Mouse (Mus musculus): ENCODE measurements around the gene Pfas. TPM values are rescaled to one million over a fixed set of nuclear protein-coding genes. Genes with fewer than 3 reads are reported as not detected.
"Not testable (repeated sequence)": the region's sequence is repeated elsewhere in the genome, so short reads cannot be mapped to it uniquely, and the experiment has no call there.

Gene Pfas
- polyA plus RNA-seq, 1 experiment from 2014 or later: 31.8 TPM

DNA sequence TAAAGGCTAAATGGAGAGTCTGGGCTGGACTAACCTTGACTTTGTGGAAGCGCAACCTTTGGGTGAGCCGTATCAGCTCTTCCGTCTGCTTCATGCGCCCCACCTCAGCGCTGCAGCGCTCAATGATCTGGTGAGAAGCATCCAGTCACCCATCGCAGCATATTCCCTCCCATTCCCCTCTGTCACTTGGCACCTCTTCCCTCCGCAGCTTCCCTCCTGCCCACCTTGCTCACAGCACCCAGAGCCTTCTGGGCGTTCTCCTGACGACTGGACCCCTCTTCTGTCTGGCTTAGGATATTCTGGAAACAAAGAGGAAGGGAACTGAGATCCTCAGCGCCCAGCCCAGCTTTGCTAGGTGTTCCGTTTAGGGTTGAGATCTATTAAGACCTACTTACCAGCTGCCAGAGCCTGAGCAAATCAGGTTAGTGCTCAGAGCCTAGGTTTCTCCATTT is 60.7 kb downstream of the Pfas start:
- Histone ChIP-seq H3K27ac (ENCODE audit: low read depth, low read length) (no peak overlapping the region), H3K9ac (ENCODE audit: low read depth, low read length) (no peak overlapping the region), H3K4me1 (replicated peaks; ENCODE audit: control insufficient read depth, insufficient read depth, low read length) (no peaks in the 10 kb centered on the region), H3K9me3 (ENCODE audit: control insufficient read depth, low read length) (no peaks in the 10 kb centered on the region), H3K4me3 (ENCODE audit: low read depth, low read length) (peak overlapping the region; percentile 6; the same call in 1 of the 2 replicates), H3K27me3 (ENCODE audit: control insufficient read depth, insufficient read depth, low read length) (peaks cover 12% of the 10 kb centered on the region), H3K36me3 (ENCODE audit: control insufficient read depth, insufficient read depth, low read length) (no peaks in the 10 kb centered on the region), H3K4me2 (replicated peaks; ENCODE audit: low read depth, low read length) (peak overlapping the region; percentile 26)
- 6% methylated on average over 12 of the region's 12 CpGs for WGBS
- ATAC-seq (ENCODE audit: low FRiP score) (no peak), DNase-seq (ENCODE audit: low spot score) (peak; percentile 32)

DNA sequence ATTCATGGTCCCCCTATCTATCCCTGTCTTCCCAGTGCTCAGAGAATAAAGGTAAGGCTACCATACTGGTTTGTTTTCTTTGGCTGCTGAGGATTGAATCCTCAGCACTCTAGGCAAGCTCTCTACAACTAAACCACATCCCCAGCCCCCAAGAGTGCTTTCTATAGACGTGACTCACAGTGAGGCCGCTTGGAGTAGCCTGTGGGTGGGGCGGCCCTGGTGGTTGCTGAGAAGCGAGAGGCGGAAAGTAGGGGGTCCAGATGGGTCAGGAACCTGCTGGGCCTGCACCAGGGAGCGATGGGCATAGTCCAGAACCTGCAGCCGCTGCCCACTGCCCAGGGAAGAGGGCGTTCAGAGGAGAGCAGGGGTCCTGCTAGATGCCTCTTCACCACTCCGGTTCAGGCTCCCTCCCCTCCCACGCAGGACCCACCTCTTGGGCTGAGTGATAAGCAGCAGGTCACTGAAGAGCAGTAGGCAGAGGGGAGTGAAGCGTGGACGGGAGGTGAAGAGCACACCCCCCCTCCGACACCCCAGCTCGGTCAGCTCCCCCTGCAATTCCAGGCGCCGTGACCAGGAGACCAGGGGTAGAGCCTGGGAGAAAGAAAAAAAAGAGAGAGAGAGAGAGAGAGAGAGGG is 61.3 kb downstream of the Pfas start:
- peak overlapping the region; percentile 13; the same call in 1 of the 2 replicates for H3K4me3 ChIP-seq (ENCODE audit: low read depth, low read length)
- H3K9me3 ChIP-seq (ENCODE audit: control insufficient read depth, low read length): no peaks in the 10 kb centered on the region
- no peak for ATAC-seq (ENCODE audit: low FRiP score)
- 10% methylated on average over 13 of the region's 16 CpGs for WGBS
- H3K9ac ChIP-seq (ENCODE audit: low read depth, low read length): no peak overlapping the region
- peak overlapping the region; percentile 7; the same call in 1 of the 2 replicates for H3K4me2 ChIP-seq (replicated peaks; ENCODE audit: low read depth, low read length)
- no peaks in the 10 kb centered on the region for H3K36me3 ChIP-seq (ENCODE audit: control insufficient read depth, insufficient read depth, low read length)
- no peak for DNase-seq (ENCODE audit: low spot score)
- H3K27ac ChIP-seq (ENCODE audit: low read depth, low read length): no peak overlapping the region
- H3K4me1 ChIP-seq (replicated peaks; ENCODE audit: control insufficient read depth, insufficient read depth, low read length): no peaks in the 10 kb centered on the region
- peaks cover 12% of the 10 kb centered on the region for H3K27me3 ChIP-seq (ENCODE audit: control insufficient read depth, insufficient read depth, low read length)

DNA sequence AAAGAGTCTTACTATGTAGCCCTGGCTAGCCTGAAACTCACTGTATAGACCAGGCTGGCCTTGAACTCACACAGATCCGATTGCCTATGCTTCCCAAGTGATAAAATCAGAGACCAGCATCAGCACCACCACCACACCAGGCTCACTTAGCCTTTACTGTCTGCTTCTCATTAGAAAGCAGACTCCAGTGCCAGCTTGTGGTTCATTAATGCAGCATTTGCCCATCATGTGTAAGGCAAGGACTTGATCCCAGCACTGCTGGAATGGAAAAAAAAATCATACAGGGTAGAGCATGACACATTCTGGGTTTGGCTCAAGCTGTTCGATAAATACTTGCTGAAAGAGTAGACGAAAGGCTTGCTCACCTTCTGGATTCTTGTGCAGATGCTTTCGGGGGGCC is 62.3 kb downstream of the Pfas start:
- ATAC-seq (ENCODE audit: low FRiP score): no peak
- H3K36me3 ChIP-seq (ENCODE audit: control insufficient read depth, insufficient read depth, low read length): no peaks in the 10 kb centered on the region
- peaks cover 7% of the 10 kb centered on the region for H3K27me3 ChIP-seq (ENCODE audit: control insufficient read depth, insufficient read depth, low read length)
- no peaks in the 10 kb centered on the region for H3K9me3 ChIP-seq (ENCODE audit: control insufficient read depth, low read length)
- H3K9ac ChIP-seq (ENCODE audit: low read depth, low read length): no peak overlapping the region
- no peak overlapping the region for H3K4me3 ChIP-seq (ENCODE audit: low read depth, low read length)
- no peak for DNase-seq (ENCODE audit: low spot score)
- H3K4me1 ChIP-seq (replicated peaks; ENCODE audit: control insufficient read depth, insufficient read depth, low read length): no peaks in the 10 kb centered on the region
- H3K27ac ChIP-seq (ENCODE audit: low read depth, low read length): no peak overlapping the region
- WGBS: 90% methylated on average over 4 of the region's 4 CpGs
- H3K4me2 ChIP-seq (replicated peaks; ENCODE audit: low read depth, low read length): no peak overlapping the region

DNA sequence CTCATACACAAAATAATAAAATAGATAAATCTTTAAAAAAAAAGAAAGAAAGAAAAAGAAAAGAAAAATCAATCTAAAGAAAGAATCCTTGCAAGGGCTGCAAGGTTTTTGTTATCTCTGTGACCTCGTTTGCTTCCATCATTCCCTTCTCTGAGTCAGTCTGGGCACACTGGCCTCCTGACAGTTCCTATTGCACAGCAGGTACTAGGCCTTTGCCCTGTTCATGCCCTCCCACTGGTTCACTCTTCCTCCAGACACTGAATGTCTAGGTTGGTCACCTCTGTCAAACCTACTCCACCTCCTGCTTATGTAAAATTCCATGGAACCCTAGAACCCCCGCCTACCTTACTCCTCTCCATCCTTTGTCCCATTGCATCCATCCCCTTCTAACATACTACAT is 63.0 kb downstream of the Pfas start:
- Histone ChIP-seq H3K36me3 (ENCODE audit: control insufficient read depth, insufficient read depth, low read length) (no peaks in the 10 kb centered on the region), H3K27ac (ENCODE audit: low read depth, low read length) (no peak overlapping the region), H3K27me3 (ENCODE audit: control insufficient read depth, insufficient read depth, low read length) (peaks cover 7% of the 10 kb centered on the region), H3K4me2 (replicated peaks; ENCODE audit: low read depth, low read length) (no peak overlapping the region), H3K4me1 (replicated peaks; ENCODE audit: control insufficient read depth, insufficient read depth, low read length) (no peaks in the 10 kb centered on the region), H3K4me3 (ENCODE audit: low read depth, low read length) (no peak overlapping the region), H3K9me3 (ENCODE audit: control insufficient read depth, low read length) (no peaks in the 10 kb centered on the region), H3K9ac (ENCODE audit: low read depth, low read length) (no peak overlapping the region)
- WGBS: 84% methylated on average over 2 of the region's 2 CpGs
- no peak for ATAC-seq (ENCODE audit: low FRiP score)
- no peak for DNase-seq (ENCODE audit: low spot score)

DNA sequence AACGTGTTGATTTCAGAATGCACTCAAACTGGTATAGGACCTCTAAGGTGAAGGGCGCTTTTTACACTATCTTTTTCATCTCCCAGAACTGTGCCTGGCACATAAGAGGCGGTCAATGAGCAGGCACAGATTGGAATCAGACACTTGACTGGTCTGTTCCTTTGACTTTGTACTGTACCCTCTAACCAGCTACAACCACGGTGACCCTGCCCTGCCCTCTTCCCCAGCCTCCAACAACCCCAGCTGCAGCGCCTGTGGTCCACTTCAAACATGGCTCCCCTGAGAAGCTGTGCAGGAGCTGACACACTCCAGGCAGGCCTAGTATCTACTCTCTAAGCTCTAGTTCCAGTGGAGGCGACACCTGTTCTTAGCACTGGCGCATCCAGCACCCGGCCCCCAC is 65.5 kb downstream of the Pfas start:
- no peak overlapping the region for H3K4me3 ChIP-seq (ENCODE audit: low read depth, low read length)
- H3K4me2 ChIP-seq (replicated peaks; ENCODE audit: low read depth, low read length): no peak overlapping the region
- no peaks in the 10 kb centered on the region for H3K36me3 ChIP-seq (ENCODE audit: control insufficient read depth, insufficient read depth, low read length)
- H3K9me3 ChIP-seq (ENCODE audit: control insufficient read depth, low read length): no peaks in the 10 kb centered on the region
- DNase-seq (ENCODE audit: low spot score) (no peak), ATAC-seq (ENCODE audit: low FRiP score) (no peak)
- no peak overlapping the region for H3K9ac ChIP-seq (ENCODE audit: low read depth, low read length)
- H3K27me3 ChIP-seq (ENCODE audit: control insufficient read depth, insufficient read depth, low read length): peaks cover 6% of the 10 kb centered on the region
- H3K27ac ChIP-seq (ENCODE audit: low read depth, low read length): no peak overlapping the region
- 87% methylated on average over 8 of the region's 8 CpGs for WGBS
- no peaks in the 10 kb centered on the region for H3K4me1 ChIP-seq (replicated peaks; ENCODE audit: control insufficient read depth, insufficient read depth, low read length)

DNA sequence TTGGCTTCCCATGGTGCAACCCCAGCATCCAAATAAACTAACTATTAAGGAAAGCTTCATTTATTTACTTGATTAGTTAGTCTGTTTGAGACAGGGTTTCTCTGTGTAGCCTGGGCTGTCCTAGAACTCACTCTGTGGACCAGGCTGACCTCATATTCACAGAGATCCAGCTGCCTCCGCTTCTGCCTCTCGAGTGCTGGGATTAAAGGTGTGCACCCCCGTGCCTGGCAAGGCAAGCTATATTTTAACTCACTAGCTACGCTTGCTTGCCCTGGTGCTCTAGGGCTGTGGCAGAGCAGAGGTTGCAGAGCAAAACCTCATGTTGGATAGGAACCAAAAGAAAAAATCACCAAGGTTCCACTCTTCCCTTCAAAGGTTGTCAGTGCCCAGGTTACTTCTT is 67.7 kb downstream of the Pfas start:
- H3K4me1 ChIP-seq (replicated peaks; ENCODE audit: control insufficient read depth, insufficient read depth, low read length): no peaks in the 10 kb centered on the region
- peak overlapping the region; percentile 61; the same call in 1 of the 2 replicates for H3K9ac ChIP-seq (ENCODE audit: low read depth, low read length)
- DNase-seq (ENCODE audit: low spot score) (no peak), ATAC-seq (ENCODE audit: low FRiP score) (no peak)
- no peaks in the 10 kb centered on the region for H3K27me3 ChIP-seq (ENCODE audit: control insufficient read depth, insufficient read depth, low read length)
- no peak overlapping the region for H3K27ac ChIP-seq (ENCODE audit: low read depth, low read length)
- WGBS: 70% methylated on average over 4 of the region's 4 CpGs
- peak overlapping the region; percentile 39 for H3K4me3 ChIP-seq (ENCODE audit: low read depth, low read length)
- H3K4me2 ChIP-seq (replicated peaks; ENCODE audit: low read depth, low read length): peak overlapping the region; percentile 54
- H3K9me3 ChIP-seq (ENCODE audit: control insufficient read depth, low read length): no peaks in the 10 kb centered on the region
- H3K36me3 ChIP-seq (ENCODE audit: control insufficient read depth, insufficient read depth, low read length): no peaks in the 10 kb centered on the region

DNA sequence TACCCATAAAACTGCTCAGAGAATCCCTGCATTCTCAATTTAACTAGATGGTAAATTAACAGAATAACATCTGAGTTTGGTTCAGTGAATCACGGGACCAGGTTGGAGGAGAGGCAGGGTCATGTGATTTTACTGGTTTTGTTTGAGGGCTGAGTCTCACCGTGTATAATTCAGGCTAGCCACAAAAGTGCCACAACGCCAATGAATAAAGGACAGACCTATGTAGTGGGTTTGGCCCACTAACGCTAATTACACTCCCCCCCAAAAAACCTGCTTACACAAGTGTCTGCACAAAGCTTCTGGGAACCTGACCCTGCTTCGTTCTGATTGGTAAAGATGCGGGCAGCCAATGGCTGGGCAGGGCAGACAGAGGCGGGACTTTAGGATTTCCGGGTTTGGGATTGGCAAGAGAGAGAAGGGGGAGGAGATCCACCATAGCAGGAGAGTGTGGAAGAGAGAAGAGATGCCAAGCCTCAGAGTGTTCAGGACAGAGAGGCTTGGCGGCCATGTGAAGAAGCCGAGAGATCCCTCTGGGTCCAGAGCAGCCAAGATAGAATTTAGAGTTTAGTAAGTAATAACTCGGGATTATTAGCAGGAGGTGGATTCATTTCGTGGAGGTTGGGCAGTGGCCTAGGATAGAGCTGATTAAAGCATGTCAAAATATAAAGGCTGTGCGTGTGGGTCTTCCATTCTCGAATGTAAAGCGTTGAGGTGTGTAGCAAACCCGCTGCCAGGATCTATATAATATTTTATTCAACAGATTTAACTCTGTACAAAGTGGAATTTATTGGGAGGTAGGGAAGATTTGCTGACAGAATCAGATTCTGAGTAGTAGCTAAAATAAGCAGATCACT is 68.6 kb downstream of the Pfas start:
- no peaks in the 10 kb centered on the region for H3K27me3 ChIP-seq (ENCODE audit: control insufficient read depth, insufficient read depth, low read length)
- DNase-seq (ENCODE audit: low spot score) (peak; percentile 86), ATAC-seq (ENCODE audit: low FRiP score) (peak; percentile 99)
- peak overlapping the region; percentile 61 for H3K9ac ChIP-seq (ENCODE audit: low read depth, low read length)
- H3K9me3 ChIP-seq (ENCODE audit: control insufficient read depth, low read length): no peaks in the 10 kb centered on the region
- WGBS: 4% methylated on average over 16 of the region's 16 CpGs
- peak overlapping the region; percentile 39 for H3K4me3 ChIP-seq (ENCODE audit: low read depth, low read length)
- peak overlapping the region; percentile 44; the same call in 1 of the 2 replicates for H3K27ac ChIP-seq (ENCODE audit: low read depth, low read length)
- no peaks in the 10 kb centered on the region for H3K4me1 ChIP-seq (replicated peaks; ENCODE audit: control insufficient read depth, insufficient read depth, low read length)
- peak overlapping the region; percentile 54 for H3K4me2 ChIP-seq (replicated peaks; ENCODE audit: low read depth, low read length)
- no peaks in the 10 kb centered on the region for H3K36me3 ChIP-seq (ENCODE audit: control insufficient read depth, insufficient read depth, low read length)

DNA sequence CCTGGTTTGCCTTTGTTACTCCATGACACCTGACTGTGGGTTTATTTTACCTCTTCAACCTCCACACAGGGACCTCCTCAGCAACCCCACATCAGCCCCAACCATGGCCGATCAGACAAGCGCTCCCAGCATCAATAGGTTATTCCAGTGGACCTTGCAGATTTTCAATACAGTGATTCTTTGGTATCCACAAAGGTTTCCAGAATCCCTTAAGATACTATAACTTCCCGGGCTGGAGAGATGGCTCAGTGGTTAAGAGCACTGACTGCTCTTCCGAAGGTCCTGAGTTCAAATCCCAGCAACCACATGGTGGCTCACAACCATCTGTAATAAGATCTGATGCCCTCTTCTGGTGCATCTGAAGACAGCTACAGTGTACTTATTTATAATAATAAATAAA is 71.3 kb downstream of the Pfas start:
- H3K4me2 ChIP-seq (replicated peaks; ENCODE audit: low read depth, low read length); H3K9ac ChIP-seq (ENCODE audit: low read depth, low read length); H3K36me3 ChIP-seq (ENCODE audit: control insufficient read depth, insufficient read depth, low read length); H3K27me3 ChIP-seq (ENCODE audit: control insufficient read depth, insufficient read depth, low read length); H3K4me3 ChIP-seq (ENCODE audit: low read depth, low read length); H3K4me1 ChIP-seq (replicated peaks; ENCODE audit: control insufficient read depth, insufficient read depth, low read length); ATAC-seq (ENCODE audit: low FRiP score); DNase-seq (ENCODE audit: low spot score); H3K9me3 ChIP-seq (ENCODE audit: control insufficient read depth, low read length); H3K27ac ChIP-seq (ENCODE audit: low read depth, low read length): not testable (repeated sequence)
- WGBS: 94% methylated on average over 4 of the region's 4 CpGs
